Mouse (Mus musculus) liver, adult 2 months (tissue): Measurements from ENCODE around the gene Slc3a1. TPM values are rescaled to one million over a fixed set of nuclear protein-coding genes. Genes with fewer than 3 reads are reported as not detected.

Source experiments
- DNase-seq: peaks from one replicate; pipeline ENCODE4 v3.0.0-alpha.2; 2011; ENCODE audit warnings: low read depth, low spot score; ENCODE audit errors: extremely low read depth
- H3K27ac ChIP-seq: fragments of 200-500 bp; replicated peaks from 2 replicates; pipeline ENCODE4 v1.5.1; 2012; ENCODE audit warnings: low read depth, mild to moderate bottlenecking, control low read depth, inconsistent platforms, low read length; ENCODE audit not compliant: insufficient read depth
- H3K27me3 ChIP-seq: fragments of 200-500 bp; 2 replicates; pipeline ENCODE4 v1.6.1; 2012; ENCODE audit warnings: mild to moderate bottlenecking, moderate library complexity, low read length, inconsistent platforms; ENCODE audit not compliant: control insufficient read depth, insufficient read depth
- H3K36me3 ChIP-seq: fragments of 200-500 bp; 2 replicates; pipeline ENCODE4 v1.6.1; 2012; ENCODE audit warnings: low read length, inconsistent platforms; ENCODE audit not compliant: control insufficient read depth, insufficient read depth
- H3K4me1 ChIP-seq: fragments of 200-500 bp; 2 replicates; pipeline ENCODE4 v1.6.1; 2011; ENCODE audit warnings: low read length; ENCODE audit not compliant: control insufficient read depth, insufficient read depth
- H3K4me3 ChIP-seq: fragments of 200-500 bp; 2 replicates; pipeline ENCODE4 v1.5.1; 2011; ENCODE audit warnings: low read depth, mild to moderate bottlenecking, control low read depth, low read length, moderate library complexity; ENCODE audit not compliant: insufficient read depth
- H3K79me2 ChIP-seq: fragments of 200-500 bp; 2 replicates; pipeline ENCODE4 v1.6.1; 2012; ENCODE audit warnings: inconsistent platforms, mild to moderate bottlenecking, low read length, moderate library complexity; ENCODE audit not compliant: control insufficient read depth, insufficient read depth
- H3K9ac ChIP-seq: fragments of 200-500 bp; 2 replicates; pipeline ENCODE4 v1.6.1; 2012; ENCODE audit warnings: low read depth, mild to moderate bottlenecking, control low read depth, inconsistent platforms, low read length
- CTCF ChIP-seq: fragments of 200-500 bp; IDR thresholded peaks from 2 replicates; pipeline ENCODE4 v1.5.1; 2011; ENCODE audit warnings: low read depth, low read length, control low read depth
- POLR2A ChIP-seq: fragments of 200-500 bp; IDR thresholded peaks from 2 replicates; pipeline ENCODE4 v1.6.1; 2011; ENCODE audit warnings: low read length, control low read depth; ENCODE audit not compliant: insufficient read depth; ENCODE audit errors: extremely low read depth
- WGBS: fragments of 180-500 bp; shearing (Covaris S2); methylation state at CpG from one replicate; pipeline ENCODE4 v1.1.7; 2018; 5-methylcytosine and 5-hydroxymethylcytosine counted together
- polyA plus RNA-seq: library from polyadenylated mRNA; depleted of rRNA; stranded (reverse); fragments of >200 nt; gene quantifications from 2 replicates; pipeline ENCODE4 v1.2.3, GENCODE M21; 2012
- total RNA-seq: library from RNA; depleted of rRNA; stranded (reverse); fragments of >200 nt; gene quantifications from 2 replicates; pipeline ENCODE4 v1.2.3, GENCODE M21; 2014

The Slc3a1 gene
- total and polyA plus RNA-seq, 2 experiments: 16.3 to 50.2 TPM

DNA sequence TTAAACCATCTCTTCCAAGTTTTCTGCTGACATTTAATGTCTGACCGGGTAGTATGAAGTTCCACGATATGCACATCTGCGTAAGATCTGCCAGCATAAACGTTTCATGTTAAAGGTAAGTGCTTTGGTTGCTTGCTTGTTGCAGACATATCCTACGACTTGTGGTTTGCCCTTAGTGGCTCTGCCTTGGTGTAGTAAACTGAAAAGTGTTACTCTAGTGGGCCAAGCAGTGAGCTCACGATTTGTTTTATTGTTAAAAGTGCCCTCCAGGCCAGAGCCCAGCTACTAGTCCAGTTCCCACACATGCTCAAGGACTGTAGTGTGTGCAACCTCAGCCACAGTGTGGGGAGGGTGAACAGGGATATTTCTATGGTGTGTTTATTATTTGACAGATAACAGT is 1.7 kb upstream of the Slc3a1 start:
- no peaks in the 10 kb centered on the region for H3K79me2 ChIP-seq
- H3K9ac ChIP-seq: no peak overlapping the region
- no peak for DNase-seq
- H3K27me3 ChIP-seq: no peaks in the 10 kb centered on the region
- TF ChIP-seq CTCF (no peak), POLR2A (no peak)
- no peak overlapping the region for H3K4me3 ChIP-seq
- 85% methylated on average over 6 of the region's 6 CpGs for WGBS
- no peak overlapping the region for H3K27ac ChIP-seq
- peaks cover 20% of the 10 kb centered on the region for H3K4me1 ChIP-seq
- no peaks in the 10 kb centered on the region for H3K36me3 ChIP-seq

DNA sequence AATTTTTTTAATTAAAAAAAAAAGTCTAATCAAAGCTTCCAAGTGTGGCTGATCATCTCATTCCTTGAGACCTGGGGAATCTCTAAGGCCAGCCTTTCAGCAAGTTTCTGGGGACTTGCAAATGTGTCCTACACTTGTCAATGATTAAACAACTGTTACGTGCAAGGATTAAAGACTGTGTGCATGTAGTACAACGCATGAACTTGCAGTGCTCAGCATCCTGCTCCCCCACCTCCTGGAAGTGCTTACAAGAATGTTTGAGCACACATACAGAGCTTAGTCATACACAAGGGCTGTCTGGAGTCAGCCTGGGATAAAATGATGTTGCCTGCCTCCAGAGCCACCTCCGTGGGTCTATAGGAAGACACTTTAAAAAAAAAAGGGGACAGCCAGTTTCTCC is 929 bp upstream of the Slc3a1 start:
- Histone ChIP-seq H3K27me3 (no peaks in the 10 kb centered on the region), H3K36me3 (no peaks in the 10 kb centered on the region), H3K4me3 (no peak overlapping the region), H3K79me2 (no peaks in the 10 kb centered on the region), H3K9ac (no peak overlapping the region), H3K27ac (peak overlapping the region; percentile 25; the same call in 1 of the 2 replicates), H3K4me1 (peaks cover 20% of the 10 kb centered on the region)
- 30% methylated on average over 3 of the region's 3 CpGs for WGBS
- TF ChIP-seq POLR2A: no peak
- TF ChIP-seq CTCF: no peak
- peak; percentile 66 for DNase-seq

DNA sequence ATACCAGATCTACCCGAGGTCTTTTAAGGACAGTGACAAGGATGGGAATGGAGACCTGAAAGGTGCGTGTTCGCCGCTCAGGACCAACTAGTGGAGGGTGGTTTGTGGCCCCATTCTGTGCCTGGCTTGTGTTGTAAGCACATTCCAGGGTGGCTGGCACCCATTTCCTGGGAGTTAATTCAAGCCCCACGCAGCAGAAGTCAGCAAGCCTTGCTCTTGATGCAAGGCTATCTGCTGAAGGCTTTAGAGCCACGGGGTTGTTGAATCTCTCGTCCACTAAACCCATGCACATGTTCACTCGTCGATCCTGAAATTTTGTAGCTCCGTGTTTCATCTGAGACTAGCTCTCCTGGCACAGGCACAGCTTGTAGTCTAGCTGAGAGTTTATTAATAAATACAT is 621 bp downstream of the Slc3a1 start:
- TF ChIP-seq CTCF (no peak), POLR2A (no peak)
- peak; percentile 39 for DNase-seq
- peak overlapping the region; percentile 8; the same call in 1 of the 2 replicates for H3K27ac ChIP-seq

DNA sequence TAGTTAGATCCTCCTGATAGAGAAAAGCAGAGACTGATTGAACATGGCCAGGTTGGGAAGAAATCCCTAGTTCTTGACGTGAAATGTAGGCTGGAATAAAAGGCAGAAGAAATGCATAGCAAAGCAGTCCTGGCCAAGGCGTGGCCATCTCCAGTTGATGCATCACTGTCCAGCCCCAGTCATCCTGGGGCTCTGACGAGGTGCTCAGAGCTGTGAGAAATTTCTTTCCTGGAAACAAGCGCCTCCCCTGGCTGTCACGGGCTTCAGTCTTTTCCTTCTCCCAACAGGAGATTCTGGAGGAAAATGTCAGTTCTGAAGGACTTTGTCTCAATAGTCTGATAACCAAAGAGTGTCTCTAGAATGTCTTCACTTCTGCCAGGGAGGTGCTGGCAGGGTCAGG is 2.5 kb downstream of the Slc3a1 start:
- Histone ChIP-seq H3K27me3 (no peaks in the 10 kb centered on the region), H3K27ac (no peak overlapping the region), H3K9ac (no peak overlapping the region), H3K4me1 (peaks cover 10% of the 10 kb centered on the region), H3K36me3 (no peaks in the 10 kb centered on the region), H3K79me2 (no peaks in the 10 kb centered on the region), H3K4me3 (no peak overlapping the region)
- no peak for DNase-seq
- no peak for TF ChIP-seq POLR2A
- TF ChIP-seq CTCF: no peak
- WGBS: 81% methylated on average over 5 of the region's 5 CpGs

More for the DNA sequence above, 621 bp downstream of the Slc3a1 start:
- Histone ChIP-seq H3K27me3 (no peaks in the 10 kb centered on the region), H3K79me2 (no peaks in the 10 kb centered on the region), H3K4me1 (peaks cover 18% of the 10 kb centered on the region), H3K4me3 (peak overlapping the region; percentile 41), H3K9ac (peak overlapping the region; percentile 16), H3K36me3 (no peaks in the 10 kb centered on the region)
- WGBS: 85% methylated on average over 10 of the region's 10 CpGs

DNA sequence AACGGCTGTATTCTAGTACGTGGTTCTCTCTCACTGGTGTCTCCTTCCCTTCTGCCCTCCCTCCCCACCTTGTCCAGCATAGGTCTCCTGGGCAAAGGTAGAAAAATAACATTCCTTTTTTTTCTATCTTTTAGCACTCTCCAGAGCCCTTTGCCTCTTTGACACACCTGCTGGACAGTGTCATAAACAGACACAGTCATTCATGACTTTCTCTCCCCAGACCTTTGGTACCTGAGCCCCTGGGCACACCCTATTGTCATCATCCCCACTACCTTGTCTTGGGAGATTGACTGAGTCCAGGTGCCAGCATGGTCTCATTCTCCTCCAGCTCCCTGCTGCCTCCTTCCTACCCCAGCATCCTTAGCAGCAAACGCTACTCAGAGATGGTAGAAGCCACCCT is 4.9 kb downstream of the Slc3a1 start:
- Histone ChIP-seq H3K9ac (no peak overlapping the region), H3K4me1 (peaks cover 11% of the 10 kb centered on the region), H3K79me2 (no peaks in the 10 kb centered on the region), H3K27ac (no peak overlapping the region), H3K36me3 (no peaks in the 10 kb centered on the region; the same call in 1 of the 2 replicates), H3K4me3 (no peak overlapping the region), H3K27me3 (no peaks in the 10 kb centered on the region)
- WGBS: 97% methylated on average over 3 of the region's 3 CpGs
- TF ChIP-seq CTCF: no peak
- no peak for TF ChIP-seq POLR2A
- no peak for DNase-seq

DNA sequence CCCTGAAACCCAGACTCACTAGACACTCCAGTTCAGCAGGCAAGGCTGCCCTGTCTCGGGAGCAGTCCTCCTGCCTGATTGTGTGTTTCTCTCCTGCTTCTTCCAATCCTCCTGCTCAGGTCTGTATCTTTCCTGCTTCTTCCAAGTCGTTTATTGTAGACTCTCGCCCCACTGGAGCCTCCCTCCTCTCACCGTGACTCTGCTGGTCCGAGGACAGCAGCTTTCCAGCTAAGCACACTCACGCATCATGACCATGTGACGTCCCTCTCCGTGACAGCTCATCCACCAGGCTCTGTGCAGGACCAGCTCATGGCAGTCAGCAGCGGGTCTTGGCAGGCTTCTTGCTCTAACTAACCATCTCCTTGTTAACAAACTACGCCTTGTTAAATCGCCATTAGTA is 5.9 kb downstream of the Slc3a1 start:
- no peaks in the 10 kb centered on the region for H3K79me2 ChIP-seq
- 77% methylated on average over 11 of the region's 11 CpGs for WGBS
- TF ChIP-seq POLR2A (no peak), CTCF (no peak)
- no peak overlapping the region for H3K27ac ChIP-seq
- H3K4me3 ChIP-seq: no peak overlapping the region
- H3K9ac ChIP-seq: no peak overlapping the region
- H3K4me1 ChIP-seq: peaks cover 5% of the 10 kb centered on the region
- no peak for DNase-seq
- no peaks in the 10 kb centered on the region; the same call in 1 of the 2 replicates for H3K36me3 ChIP-seq
- H3K27me3 ChIP-seq: no peaks in the 10 kb centered on the region
